Mouse (Mus musculus): ENCODE data around the gene Pdzph1. TPM values are rescaled to one million over a fixed set of nuclear protein-coding genes. Genes with fewer than 3 reads are reported as not detected.

Gene Pdzph1
- polyA plus RNA-seq, 1 experiment, result not detected

- Histone ChIP-seq H3K27me3 (replicated peaks) (no peaks in the 10 kb centered on the region), H3K4me3 (replicated peaks) (no peak overlapping the region), H3K4me1 (no peaks in the 10 kb centered on the region), H3K9me3 (no peaks in the 10 kb centered on the region), H3K36me3 (replicated peaks; ENCODE audit: low read length) (no peaks in the 10 kb centered on the region)
- TF ChIP-seq FLI1 (IDR thresholded peaks at IDR 0.05; ENCODE audit: low read length) (no peak), GATA1 (IDR thresholded peaks at IDR 0.05; ENCODE audit: borderline replicate concordance, low read length) (no peak)
Measured at GRCm38 (mm10) chr17:58889905-58890645, 101.1 kb downstream of the Pdzph1 start.

- Histone ChIP-seq H3K4me3 (replicated peaks) (no peak overlapping the region), H3K9me3 (no peaks in the 10 kb centered on the region), H3K36me3 (replicated peaks; ENCODE audit: low read length) (no peaks in the 10 kb centered on the region), H3K4me1 (no peaks in the 10 kb centered on the region), H3K27me3 (replicated peaks) (no peaks in the 10 kb centered on the region)
- no peak for TF ChIP-seq GATA1 (IDR thresholded peaks at IDR 0.05; ENCODE audit: borderline replicate concordance, low read length)
- TF ChIP-seq FLI1 (IDR thresholded peaks at IDR 0.05; ENCODE audit: low read length), result no peak
Measured at GRCm38 (mm10) chr17:58884393-58884792, 106.8 kb downstream of the Pdzph1 start.

GRCm38 (mm10) chr17:58873356-58873755, 117.8 kb downstream of the Pdzph1 start:
- no peak overlapping the region for H3K4me3 ChIP-seq (replicated peaks)
- no peaks in the 10 kb centered on the region for H3K9me3 ChIP-seq
- H3K4me1 ChIP-seq, result 0 out of 2 replicates have a peak, but pooled peaks cover 3% of the 10 kb centered on the region
- TF ChIP-seq FLI1 (IDR thresholded peaks at IDR 0.05; ENCODE audit: low read length), result no peak
- TF ChIP-seq GATA1 (IDR thresholded peaks at IDR 0.05; ENCODE audit: borderline replicate concordance, low read length), result no peak
- H3K27me3 ChIP-seq (replicated peaks), result no peaks in the 10 kb centered on the region
- H3K36me3 ChIP-seq (replicated peaks; ENCODE audit: low read length), result no peaks in the 10 kb centered on the region

- Histone ChIP-seq H3K36me3 (replicated peaks; ENCODE audit: low read length) (no peaks in the 10 kb centered on the region), H3K27me3 (replicated peaks) (no peaks in the 10 kb centered on the region), H3K4me3 (replicated peaks) (no peak overlapping the region), H3K4me1 (0 out of 2 replicates have a peak, but pooled peaks cover 3% of the 10 kb centered on the region), H3K9me3 (no peaks in the 10 kb centered on the region)
- no peak for TF ChIP-seq GATA1 (IDR thresholded peaks at IDR 0.05; ENCODE audit: borderline replicate concordance, low read length)
- TF ChIP-seq FLI1 (IDR thresholded peaks at IDR 0.05; ENCODE audit: low read length), result no peak
Measured at GRCm38 (mm10) chr17:58870795-58871194, 120.4 kb downstream of the Pdzph1 start.

Other genes starting within 250 kb of the Pdzph1 start
- 0.57 TPM in 1 of 2 replicates, not detected in the other for gene Nudt12, start 22.0 kb upstream of the Pdzph1 start, polyA plus RNA-seq (2012; ENCODE audit: insufficient read depth, low replicate concordance)